Mouse (Mus musculus): ENCODE measurements around the gene Anapc11.
"Not testable (repeated sequence)": the region's sequence is repeated elsewhere in the genome, so short reads cannot be mapped to it uniquely, and the experiment has no call there.

The Anapc11 gene

DNA sequence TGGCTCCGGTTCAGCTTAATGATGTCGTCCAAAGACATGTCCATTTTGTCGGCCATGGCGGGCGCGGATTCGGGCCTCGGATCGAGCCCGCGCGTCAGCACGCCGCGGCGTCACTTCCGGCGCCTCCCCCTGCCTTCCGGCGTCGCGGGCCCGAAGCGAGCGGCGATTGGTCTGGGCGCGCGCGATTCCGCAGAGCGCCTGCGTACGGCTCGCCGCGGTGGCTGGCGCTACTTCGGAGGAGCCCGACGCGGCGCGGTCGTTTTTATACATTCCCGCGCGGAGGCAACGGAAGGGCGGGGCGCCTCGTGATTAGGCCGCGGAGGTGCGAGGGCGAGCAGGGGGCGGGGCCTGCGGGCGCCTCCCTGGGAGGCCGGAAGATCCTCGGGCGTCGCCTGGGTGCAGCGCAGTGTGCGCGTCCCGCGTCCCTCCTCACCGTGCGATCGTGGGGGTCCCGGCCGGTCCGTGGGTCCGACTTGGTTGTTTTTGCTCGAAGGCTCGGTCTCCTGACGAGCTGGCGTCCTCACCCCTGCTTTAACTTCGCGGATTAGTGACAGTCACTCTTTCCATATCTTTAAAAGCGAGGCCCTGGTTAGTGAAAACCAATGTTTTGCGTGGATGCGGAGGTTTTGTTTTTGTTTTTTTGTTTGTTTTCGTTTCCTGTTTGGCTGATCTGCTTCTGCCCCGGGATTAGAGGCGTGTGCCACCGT, at the start of gene Anapc11, which contains the start of gene Alyref:
Gene Anapc11 (plus strand): TSS at position 139 of the 707 bp plus-strand sequence.
Gene Alyref (minus strand): TSS at position 83 of the 707 bp plus-strand sequence.
- peak; percentile 90 for DNase-seq

DNA sequence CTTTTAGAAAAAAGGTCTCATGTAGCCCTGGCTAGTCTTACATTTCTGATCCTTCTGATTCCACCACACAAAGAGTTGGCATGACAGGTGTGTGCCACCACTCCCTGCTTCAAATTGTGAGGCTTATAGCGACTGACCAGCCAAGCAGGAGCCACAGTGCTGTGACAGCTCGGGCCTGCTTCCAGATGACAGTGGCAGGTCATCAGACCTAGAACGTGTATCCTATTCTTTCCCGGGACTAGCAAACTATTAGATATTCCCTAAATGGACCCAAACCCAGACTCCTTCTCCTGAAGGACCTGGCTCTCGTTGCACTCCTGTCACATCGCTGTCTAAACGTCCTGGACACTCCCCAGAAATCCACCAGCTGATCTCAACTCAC, 49.4 kb upstream of the Anapc11 start:
- DNase-seq: no peak

DNA sequence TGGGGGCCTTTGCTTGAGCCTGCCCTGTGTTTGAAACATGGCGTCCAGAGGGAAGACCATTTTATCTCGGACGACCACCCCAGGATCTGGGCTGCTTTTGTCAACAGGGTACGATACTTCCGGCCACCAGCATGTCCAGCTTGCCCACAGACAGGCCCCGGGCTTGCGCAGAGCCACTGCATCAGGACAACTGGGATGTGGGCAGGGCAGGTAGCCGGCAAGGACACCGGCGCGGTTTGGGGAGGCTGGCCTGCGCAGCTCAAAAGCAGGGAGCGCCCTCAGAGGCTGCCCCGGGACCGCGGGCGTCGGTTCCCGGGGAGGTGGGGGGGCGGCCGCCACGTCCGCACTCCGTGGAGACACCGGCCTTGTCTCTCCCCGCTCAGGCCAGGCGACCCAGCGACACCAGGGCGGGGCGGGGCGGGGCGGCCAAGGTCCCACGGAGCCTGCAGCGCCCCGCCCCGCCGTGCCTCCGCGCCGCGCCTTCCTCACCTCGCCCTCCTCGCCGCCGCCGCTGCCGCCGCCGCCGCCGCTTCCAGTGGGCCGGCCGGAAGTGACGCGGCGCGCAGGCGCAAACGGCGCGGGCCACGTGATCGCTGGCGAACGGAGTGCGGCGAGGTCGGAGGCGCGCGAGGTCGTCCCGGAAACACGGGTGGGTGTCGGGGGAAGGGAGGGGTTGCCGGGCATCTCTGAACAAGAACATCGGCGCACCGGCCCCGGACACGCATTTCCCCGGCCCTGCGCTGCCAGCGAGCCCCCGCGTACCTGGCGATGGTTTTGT, 48.9 kb upstream of the Anapc11 start, which contains the start of gene Mcrip1:
Gene Mcrip1 (minus strand): TSS at position 560 of the 778 bp plus-strand sequence.
- DNase-seq: peak; percentile 91

DNA sequence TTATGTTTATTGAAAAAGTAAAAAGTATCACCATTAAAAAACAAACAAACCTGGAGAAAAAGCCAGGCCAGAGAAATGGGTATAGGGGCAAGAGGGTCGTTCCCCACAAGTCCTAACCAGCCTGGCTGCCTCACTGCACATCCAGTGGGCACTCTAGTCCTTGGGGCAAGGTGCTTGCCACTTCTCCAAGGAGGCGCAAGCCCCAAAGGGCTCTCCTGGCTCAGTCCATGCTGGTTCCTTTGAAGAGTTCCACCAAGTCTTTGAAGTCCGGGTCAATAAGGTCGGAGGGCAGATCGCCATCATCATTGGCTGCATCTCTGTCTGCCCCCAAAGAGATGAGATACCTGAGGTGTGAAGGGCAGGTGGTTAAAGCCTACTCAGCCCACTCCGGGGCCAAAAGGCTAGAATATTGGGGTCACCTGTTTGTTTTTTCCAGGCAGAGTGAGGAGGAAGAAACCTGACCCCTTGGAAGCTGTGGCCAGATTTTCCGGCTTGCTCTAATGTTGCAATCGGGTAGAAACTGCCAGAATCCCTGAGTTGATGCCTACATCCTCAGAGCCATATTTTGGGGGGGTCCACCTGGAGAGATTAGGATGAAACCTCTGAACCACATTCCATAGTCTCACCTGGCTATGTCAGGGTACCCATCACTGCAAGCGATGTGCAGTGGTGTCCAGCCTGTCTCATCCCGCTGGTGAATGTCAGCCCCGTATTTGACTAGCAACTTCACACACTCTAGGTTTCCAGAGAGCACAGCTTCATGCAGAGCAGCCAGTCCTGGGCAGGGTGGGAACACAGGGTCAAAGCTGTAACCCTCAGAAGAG, 48.0 kb upstream of the Anapc11 start:
- no peak for DNase-seq

DNA sequence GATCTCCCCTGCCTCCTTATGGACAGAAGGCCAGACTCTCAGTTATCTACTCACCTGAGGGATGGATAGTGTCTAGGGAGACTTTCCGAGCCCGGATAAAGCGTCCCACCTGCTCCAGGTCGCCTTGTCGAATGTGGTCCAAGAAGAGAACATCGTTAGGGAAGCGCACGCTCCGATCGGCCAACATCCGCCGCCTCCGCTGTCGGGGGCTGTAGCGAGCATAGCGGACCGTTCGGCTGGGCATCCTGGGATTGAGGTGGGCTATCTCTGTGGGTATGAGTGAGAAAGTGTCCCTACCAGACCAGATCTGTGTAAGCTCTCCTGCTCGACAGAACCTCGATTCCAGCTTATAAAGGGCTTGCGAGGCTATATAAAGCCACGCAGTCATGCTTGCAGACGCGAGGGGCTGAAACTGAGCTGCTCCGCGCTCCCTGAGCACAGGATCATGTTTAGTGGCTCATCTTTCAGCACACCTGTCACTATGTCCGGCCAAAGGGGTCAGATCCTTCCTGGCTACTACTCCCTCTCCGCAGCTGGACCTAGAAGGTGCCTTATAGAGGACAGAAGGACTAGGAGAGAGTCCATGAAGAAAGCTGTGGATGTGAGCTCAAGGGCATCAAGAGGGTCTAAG, 47.3 kb upstream of the Anapc11 start, which contains the start of gene Ppp1r27:
Gene Ppp1r27 (minus strand): TSS at position 323 of the 631 bp plus-strand sequence.
- DNase-seq: no peak

GRCm38 (mm10) chr11:120552736-120553135, 45.5 kb upstream of the Anapc11 start:
- no peak for DNase-seq

DNA sequence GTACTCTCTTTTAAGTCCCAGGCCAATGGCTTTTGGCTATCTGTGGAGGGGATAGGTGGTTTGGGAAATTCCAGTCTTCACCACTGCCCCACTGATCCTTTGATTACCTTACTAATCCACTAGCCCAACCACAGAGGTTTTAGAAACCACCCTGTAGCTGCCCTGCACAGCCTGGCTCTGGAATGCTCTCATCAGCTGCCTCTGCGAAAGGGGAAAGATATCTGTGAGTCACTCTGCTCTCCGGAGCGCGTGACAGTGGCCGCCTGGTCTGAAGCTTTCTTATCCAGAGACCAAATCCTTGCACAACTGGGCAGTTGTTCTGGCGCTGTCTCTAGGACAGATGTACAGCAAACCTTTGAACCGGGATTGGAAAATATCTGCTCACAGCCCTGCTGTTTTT, 43.4 kb upstream of the Anapc11 start:
- DNase-seq: no peak

DNA sequence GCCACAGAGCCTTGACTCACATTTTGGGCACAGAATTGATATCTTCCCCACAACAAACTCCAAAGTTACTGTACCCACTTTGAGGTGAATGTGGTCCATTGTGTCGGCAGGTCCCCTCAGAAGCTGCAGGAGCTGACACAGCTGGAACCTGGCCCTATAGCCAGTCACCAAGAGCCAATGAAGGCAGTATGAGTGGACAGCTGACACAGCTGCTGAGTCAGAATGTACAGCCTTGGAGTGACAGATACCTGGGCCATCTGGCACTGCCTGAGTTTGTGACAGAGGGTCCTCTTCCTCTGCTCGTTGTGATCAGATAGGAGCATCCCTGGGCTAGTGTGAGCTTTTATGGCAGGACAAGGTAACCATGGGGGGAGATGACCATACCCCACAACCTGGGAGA, 43.0 kb upstream of the Anapc11 start:
- DNase-seq: no peak

- DNase-seq: not testable (repeated sequence)
These were observed 39.4 kb upstream of the Anapc11 start for GRCm38 (mm10) chr11:120558843-120559242.

DNA sequence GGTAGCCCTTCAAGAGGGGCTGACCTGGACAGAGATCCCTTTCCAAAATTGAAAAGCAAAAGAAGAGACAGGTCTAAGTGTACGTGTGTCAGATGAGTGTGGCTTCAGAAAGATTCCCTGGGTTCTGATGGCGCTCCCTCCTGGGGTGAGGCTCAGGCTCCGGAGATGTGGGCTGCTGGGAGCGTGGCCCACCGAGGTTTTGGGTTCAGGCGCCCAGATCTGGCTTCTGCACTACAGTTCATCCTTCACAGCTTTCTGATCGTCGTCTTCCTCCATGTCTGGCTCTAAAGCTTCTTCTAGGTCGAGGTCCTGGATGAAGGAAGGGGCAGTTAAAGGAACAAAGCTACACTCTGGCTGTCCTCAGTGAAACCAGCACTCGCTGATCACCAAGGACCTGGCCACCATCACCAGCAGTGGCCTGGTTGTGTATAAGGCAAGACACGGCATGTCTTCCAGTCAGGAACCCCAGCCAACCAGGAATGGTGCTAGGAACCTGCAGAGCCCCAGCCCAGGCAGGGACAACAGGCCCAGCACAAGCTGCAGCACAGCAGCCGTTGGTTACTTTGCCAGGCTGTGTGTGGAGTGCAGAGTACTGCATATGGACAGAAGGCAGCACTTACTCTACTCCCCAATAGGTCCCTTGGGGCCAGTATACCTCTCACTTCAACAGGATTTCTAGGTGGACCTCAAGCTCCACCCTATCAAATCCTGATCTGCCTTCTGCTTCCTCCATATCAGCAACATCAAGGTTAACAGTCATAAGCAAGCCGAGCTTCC, 37.1 kb upstream of the Anapc11 start:
- DNase-seq: no peak

DNA sequence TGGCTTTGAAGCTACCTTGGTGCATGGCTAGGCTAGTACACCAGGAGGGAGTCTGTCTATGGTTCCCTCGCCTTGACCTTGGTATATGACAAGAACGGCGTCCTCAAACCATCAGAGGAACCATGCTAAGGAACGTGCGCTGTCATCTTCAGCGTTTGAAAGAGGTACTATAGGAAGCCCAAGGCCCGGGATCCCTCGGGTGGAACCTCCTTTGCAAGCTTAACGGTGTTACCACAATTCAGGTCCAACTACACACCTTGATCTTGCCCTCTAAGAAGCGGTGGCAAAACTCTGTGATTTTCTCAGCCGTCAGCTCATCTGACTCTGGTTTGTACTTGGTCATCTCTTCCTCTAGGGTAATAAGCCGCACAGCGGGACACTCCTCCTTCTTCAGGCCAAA, 35.3 kb upstream of the Anapc11 start:
- DNase-seq: no peak

DNA sequence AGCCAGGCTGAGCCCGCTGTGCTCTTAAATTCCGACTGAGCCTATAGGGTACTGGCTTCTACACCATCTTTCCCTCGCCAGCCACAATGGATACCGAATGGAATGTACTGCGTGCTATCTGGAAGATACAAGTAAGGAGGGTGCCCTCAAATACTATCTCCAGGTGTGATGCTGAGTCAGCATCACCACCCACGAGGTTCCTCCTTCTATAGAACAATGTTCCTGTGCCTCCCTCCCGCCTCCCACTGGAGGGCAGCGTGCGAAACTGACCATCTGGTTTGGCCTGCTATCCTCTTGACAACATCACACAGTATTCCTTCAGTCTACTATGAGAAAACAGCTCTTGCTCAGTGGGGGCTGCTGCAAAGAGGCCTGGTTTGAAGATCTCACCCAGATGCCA, 33.1 kb upstream of the Anapc11 start:
- DNase-seq: no peak

GRCm38 (mm10) chr11:120568324-120568723, 29.9 kb upstream of the Anapc11 start:
- no peak for DNase-seq

DNA sequence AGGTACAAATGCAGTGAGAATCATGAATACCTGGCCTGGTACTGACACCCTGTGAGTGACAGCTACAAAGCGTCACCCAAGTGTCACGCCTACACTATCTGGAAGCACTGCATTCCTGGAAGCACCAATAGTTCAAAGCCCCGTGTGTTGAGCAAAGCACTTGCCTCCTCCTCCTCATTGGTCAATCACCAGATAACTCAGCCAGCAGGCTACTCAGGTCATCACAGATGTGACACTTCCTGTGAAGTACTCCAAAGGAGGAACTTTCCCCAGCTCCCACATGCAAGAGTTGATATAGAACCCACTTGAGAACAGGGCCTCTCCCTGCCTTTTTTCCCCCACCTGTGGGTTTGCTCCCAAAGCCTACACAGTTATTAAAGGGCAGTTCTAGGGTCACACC, 27.1 kb upstream of the Anapc11 start:
- DNase-seq: no peak

DNA sequence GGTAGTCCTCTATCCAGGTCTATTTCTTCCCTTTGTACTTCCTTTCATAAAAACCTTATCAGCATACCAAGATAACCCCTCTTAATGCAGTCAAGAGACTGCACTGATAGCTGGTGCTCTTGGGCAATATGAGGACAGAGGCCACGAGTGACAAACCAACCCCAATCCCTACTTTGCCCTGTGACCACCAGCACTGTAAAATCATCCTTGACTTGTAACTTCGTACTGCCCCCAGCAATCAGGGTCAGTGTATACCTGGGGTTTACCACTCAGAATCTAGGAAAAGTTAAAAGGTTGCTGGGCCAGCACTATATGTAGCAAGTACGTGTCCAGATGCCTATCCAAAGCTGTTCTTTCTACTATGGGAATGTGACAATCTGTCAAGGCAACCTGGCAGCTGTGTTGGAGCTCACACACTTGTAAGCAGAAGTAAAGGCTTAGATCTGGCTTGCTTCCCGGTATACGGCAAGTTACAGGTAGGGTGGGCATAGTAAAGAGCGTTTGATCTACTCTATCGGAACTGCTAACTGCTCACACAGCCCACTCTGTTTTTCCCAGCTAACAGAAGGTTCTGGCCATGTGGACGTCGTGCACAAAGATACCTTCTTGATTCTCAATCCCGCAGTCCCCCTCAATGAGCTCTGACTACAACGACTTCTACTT, 26.3 kb upstream of the Anapc11 start:
- DNase-seq: no peak

DNA sequence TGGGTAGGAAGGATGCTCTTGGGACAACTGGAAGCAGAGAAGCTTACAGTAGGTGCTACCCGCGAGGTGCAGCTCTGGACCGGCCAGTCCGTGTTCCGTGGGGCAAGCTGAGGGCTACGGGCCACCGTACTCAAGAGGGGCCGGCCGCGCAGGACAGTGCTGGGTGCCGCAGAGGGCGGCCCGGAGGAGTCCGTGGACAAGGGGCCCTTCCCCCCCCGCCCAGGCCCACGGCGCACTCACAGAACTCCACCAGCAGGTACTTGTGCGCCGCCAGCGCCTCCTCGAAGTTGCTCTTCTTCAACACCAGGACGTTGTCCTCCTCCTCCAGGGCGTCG, 25.8 kb upstream of the Anapc11 start:
- DNase-seq: no peak

- DNase-seq: peak; percentile 100
These were observed 25.3 kb upstream of the Anapc11 start, which contains the start of gene P4hb for GRCm38 (mm10) chr11:120572752-120573584. Gene P4hb (minus strand): TSS chr11:120573253.

- DNase-seq: peak; percentile 32
These were observed 24.5 kb upstream of the Anapc11 start for GRCm38 (mm10) chr11:120573585-120574277.

DNA sequence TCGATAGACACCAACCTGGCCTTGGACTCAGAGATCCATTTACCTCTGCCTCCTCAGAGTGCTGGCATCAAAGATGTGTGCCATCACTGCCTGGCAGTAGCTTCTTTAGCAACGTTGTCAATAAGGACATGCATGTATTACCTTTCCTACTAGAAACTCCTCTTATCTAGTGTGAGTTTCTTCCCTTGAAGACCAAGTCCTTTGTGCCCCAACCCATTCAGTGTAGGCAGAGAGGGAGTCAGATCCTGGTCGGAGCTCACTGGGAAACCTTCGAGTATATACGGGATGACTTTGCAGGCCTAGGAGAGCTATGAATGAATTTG, 24.0 kb upstream of the Anapc11 start:
- no peak for DNase-seq

DNA sequence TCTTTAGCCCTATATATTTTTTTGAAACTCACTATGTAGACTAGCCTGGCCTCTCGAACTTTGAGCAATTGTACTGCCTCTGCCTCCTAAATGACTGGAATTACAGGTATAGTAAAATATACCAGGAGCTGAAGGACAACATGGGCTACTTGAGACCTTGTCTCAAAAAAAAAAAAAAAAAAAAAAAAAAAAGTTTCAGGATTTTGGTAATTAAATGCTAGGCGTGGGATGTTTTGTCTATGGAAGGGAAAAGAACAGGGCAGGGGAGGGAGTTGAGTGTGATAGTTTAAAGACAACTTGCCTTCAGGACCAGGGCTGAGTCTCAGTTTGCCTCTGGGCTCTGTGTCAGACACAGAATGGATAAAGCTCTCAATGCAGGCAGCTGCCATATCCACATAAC, 23.2 kb upstream of the Anapc11 start:
- DNase-seq: no peak

Data from kidney, adult 11 months (tissue).